Comparison of ENCODE assay signal across 16 mouse cellular contexts in the genomic region with DNA sequence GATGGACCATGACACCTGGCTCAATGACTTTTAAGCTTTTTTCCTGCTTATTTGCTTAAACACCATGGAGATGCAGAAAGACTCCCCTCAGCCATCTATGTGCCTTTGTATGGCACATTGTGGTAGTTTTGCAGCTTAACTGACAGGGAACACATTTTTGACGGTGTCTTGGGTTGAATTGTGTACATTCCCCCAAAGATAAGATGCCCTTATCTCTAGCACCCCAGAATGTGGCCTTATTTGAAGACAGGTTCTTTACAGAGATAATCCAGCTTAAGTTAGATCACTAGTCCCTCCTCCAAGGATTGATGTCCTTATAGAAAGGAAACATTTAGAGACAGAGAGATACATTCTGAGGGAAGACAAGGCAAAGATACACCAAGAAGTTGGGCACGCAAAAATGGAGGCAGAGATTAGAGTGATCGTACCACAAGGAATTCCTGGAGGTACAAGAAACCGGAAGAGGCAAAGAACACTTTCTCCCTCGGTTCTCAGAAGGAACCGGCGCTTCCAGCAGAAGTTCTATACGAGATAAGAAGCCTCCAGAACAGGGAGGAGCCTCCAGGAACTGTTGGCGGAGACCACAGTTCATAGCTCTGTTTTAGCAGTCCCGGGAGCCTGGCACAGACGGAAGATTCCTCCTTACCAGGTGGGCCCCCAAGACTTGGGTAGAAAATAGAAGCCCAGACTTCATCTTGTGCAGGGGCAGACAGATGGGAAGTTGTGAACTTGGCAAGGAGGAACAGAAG.
"Had no signal": no experiment of that assay in that cellular context is flagged by ENCODE, and none has a peak within 500 bp of the region (broad histone marks: within the 10 kb centered on the region; RNA-seq: fewer than 3 reads in every experiment).

No protein-coding gene starts in this region.

- DNase-seq: kidney, postnatal 25 days; layer of hippocampus, adult 9-11 months; liver; liver, embryonic 13.5 days; lung, embryonic 14.5 days; thymus, postnatal 25 days had no signal

- H3K4me3 ChIP-seq: layer of hippocampus, adult 2 months; limb, embryonic 10.5 days; limb, embryonic 13.5 days; liver, embryonic 13.5 days; midbrain, embryonic 12.5 days; midbrain, embryonic 15.5 days; neural tube, embryonic 13.5 days; stomach, embryonic 15.5 days had no signal

- H3K4me2 ChIP-seq: limb, embryonic 13.5 days; liver, embryonic 13.5 days; lung, embryonic 14.5 days; midbrain, embryonic 12.5 days; midbrain, embryonic 15.5 days; neural tube, embryonic 13.5 days; stomach, embryonic 15.5 days had no signal

- H3K4me1 ChIP-seq: limb, embryonic 10.5 days; limb, embryonic 13.5 days; liver, embryonic 13.5 days; midbrain, embryonic 12.5 days; midbrain, embryonic 15.5 days; neural tube, embryonic 13.5 days; stomach, embryonic 15.5 days had no signal

- ATAC-seq: lung, postnatal 0 days; midbrain, embryonic 15.5 days had no signal

- H3K36me3 ChIP-seq: limb, embryonic 10.5 days; limb, embryonic 13.5 days; liver, embryonic 13.5 days; midbrain, embryonic 12.5 days; midbrain, embryonic 15.5 days; neural tube, embryonic 13.5 days; stomach, embryonic 15.5 days had no signal

- H3K27ac ChIP-seq: kidney, postnatal 0 days; layer of hippocampus, adult 2 months; limb, embryonic 10.5 days; limb, embryonic 13.5 days; liver, embryonic 13.5 days; macrophage; midbrain, embryonic 12.5 days; midbrain, embryonic 15.5 days; neural tube, embryonic 13.5 days; stomach, embryonic 15.5 days had no signal

- H3K9ac ChIP-seq: limb, embryonic 13.5 days; liver, embryonic 13.5 days; lung, embryonic 14.5 days; midbrain, embryonic 12.5 days; midbrain, embryonic 15.5 days; neural tube, embryonic 13.5 days; stomach, embryonic 15.5 days had no signal

- H3K27me3 ChIP-seq: limb, embryonic 13.5 days; liver, embryonic 13.5 days; midbrain, embryonic 12.5 days; midbrain, embryonic 15.5 days; neural tube, embryonic 13.5 days; stomach, embryonic 15.5 days had no signal

- H3K9me3 ChIP-seq: limb, embryonic 10.5 days; limb, embryonic 13.5 days; midbrain, embryonic 12.5 days; midbrain, embryonic 15.5 days; neural tube, embryonic 13.5 days; stomach, embryonic 15.5 days had no signal
